Mouse (Mus musculus): Measurements from ENCODE around the gene Slc25a15. TPM values are rescaled to one million over a fixed set of nuclear protein-coding genes. Genes with fewer than 3 reads are reported as not detected.

The Slc25a15 gene
- 3.1 and 4.4 TPM in 2 replicates for polyA plus RNA-seq (2021; fragmentation: Nextera tagmentation)
- long read RNA-seq, experiment 1, partial matches to known transcripts = 2 of 9 reads
- long read RNA-seq, experiment 1, other reads (novel, unspliced or antisense) = 6 of 9 reads
- long read RNA-seq, experiment 2, transcript Slc25a15-201 (7 exons, 3,430 nt) = major isoform, 14 of 40 reads
- long read RNA-seq, experiment 2, partial matches to known transcripts = 1 of 40 reads
- long read RNA-seq, experiment 2, other reads (novel, unspliced or antisense) = 25 of 40 reads

DNA sequence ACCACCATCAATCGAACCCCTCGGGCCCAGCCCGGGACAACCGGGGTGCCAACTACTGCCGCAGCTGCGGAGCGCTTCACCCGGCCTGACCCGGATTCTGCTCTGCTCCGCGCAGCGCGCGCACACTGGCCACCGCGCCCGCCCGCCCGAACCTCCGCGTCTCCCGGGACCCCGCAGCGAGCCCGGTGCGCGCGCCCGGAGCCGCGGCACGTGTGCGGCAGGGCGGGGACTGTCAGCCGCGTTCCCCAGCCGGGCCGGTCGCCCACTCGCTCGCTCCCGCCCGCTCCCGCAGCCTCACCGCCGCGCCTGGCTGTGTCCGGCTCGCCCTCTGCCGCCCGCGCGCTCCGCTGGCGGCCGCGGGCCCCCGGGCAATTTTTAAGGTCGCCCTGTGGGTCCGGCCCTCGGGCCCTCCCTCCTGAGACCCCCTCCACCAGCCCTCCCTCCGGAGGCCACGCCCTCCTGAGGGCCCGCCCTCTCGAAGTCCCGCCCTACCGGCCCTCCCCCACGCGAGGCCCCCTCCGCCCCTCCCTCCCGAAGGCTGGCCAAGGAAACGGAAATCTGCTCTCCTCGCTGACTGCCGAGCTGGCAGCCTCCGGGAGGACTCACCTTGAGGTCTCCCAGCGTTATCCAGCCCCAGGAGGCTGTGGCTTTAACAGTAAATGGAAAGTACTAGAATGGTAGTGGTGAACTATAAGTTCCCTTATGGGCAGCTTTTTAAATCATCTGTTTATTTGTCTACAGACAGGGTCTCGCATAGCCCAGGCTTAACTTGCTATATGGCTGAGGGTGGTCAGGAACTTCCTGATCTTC is at the start of gene Slc25a15:
Gene Slc25a15 (minus strand): TSS at position 456 of the 810 bp plus-strand sequence.

DNA sequence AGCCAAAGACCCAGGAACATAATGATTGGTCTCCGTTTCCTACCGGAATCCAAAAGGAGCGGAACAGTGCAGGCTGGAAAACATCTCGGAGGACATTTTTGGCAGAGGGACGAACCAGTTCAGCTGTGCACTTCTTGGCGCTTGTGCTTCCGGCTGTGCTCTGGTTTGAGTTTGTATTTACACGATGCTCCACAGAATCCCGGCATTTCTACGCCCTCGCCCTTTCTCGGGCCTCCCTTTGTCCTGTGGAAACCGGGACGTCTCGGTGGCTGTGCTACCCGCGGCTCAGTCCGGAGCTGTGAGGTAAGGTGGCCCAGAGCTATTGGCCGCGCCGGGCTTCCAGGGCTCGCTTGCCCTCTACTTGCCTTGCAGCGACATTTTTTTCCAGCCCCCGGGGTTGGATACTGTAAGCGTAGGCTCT is 12.9 kb upstream of the Slc25a15 start, which contains the start of gene Mrps31:
Gene Mrps31 (plus strand): TSS at position 80 of the 421 bp plus-strand sequence.

Other genes starting within 250 kb of the Slc25a15 start
- 1.2 and 1.3 TPM in 2 replicates for gene Nek3, start 232.2 kb downstream of the Slc25a15 start, polyA plus RNA-seq (2021; fragmentation: Nextera tagmentation)
- gene Ckap2, start 212.8 kb downstream of the Slc25a15 start, polyA plus RNA-seq (2021; fragmentation: Nextera tagmentation) = 0.33 and 0.56 TPM in 2 replicates
- gene Vps36, start 205.8 kb downstream of the Slc25a15 start, polyA plus RNA-seq (2021; fragmentation: Nextera tagmentation) = 10.8 and 11.8 TPM in 2 replicates
- 1.6 and 2.1 TPM in 2 replicates for gene Thsd1, start 171.3 kb downstream of the Slc25a15 start, polyA plus RNA-seq (2021; fragmentation: Nextera tagmentation)
- not detected in 2 replicates for gene Tpte, start 115.2 kb downstream of the Slc25a15 start, polyA plus RNA-seq (2021; fragmentation: Nextera tagmentation)
- gene Mrps31, start 12.8 kb upstream of the Slc25a15 start, polyA plus RNA-seq (2021; fragmentation: Nextera tagmentation) = 41.5 and 45.2 TPM in 2 replicates